Mouse (Mus musculus) embryonic facial prominence, embryonic 11.5 days (tissue): Measurements from ENCODE around the gene Lman2l. TPM values are rescaled to one million over a fixed set of nuclear protein-coding genes. Genes with fewer than 3 reads are reported as not detected.

ENCODE experiments used
- ATAC-seq: fragments of 200-750 bp; cut with Nextera tagmentation; replicated peaks from 2 replicates; pipeline ENCODE4 v1.8.0; 2017; ENCODE audit warnings: low read depth; ENCODE audit not compliant: insufficient number of reproducible peaks, low FRiP score, low TSS enrichment
- DNase-seq: peaks from one replicate; pipeline ENCODE4 v3.0.0-alpha.2; 2015; ENCODE audit warnings: low spot score
- H3K27ac ChIP-seq: fragments of 300-500 bp; sonication (generic); replicated peaks from 2 replicates; pipeline ENCODE4 v1.5.1; 2014; ENCODE audit warnings: mild to moderate bottlenecking, low read depth, low read length, control low read depth
- H3K27me3 ChIP-seq: fragments of 300-500 bp; sonication (generic); 2 replicates; pipeline ENCODE4 v1.6.1; 2014; ENCODE audit warnings: mild to moderate bottlenecking, low read length, moderate library complexity, mixed read lengths; ENCODE audit not compliant: control insufficient read depth, insufficient read depth
- H3K36me3 ChIP-seq: fragments of 300-500 bp; sonication (generic); replicated peaks from 2 replicates; pipeline ENCODE4 v1.6.1; 2014; ENCODE audit warnings: low read depth, mild to moderate bottlenecking, low read length, moderate library complexity, mixed read lengths; ENCODE audit not compliant: control insufficient read depth, insufficient read depth
- H3K4me1 ChIP-seq: fragments of 300-500 bp; sonication (generic); 2 replicates; pipeline ENCODE4 v1.6.1; 2014; ENCODE audit warnings: low read length, mixed read lengths; ENCODE audit not compliant: control insufficient read depth, insufficient read depth
- H3K4me2 ChIP-seq: fragments of 300-500 bp; sonication (generic); 2 replicates; pipeline ENCODE4 v1.6.1; 2014; ENCODE audit warnings: low read depth, mild to moderate bottlenecking, control low read depth, low read length, moderate library complexity
- H3K4me3 ChIP-seq: fragments of 300-500 bp; sonication (generic); 2 replicates; pipeline ENCODE4 v1.5.1; 2014; ENCODE audit warnings: low read depth, low read length, control low read depth
- H3K9ac ChIP-seq: fragments of 300-500 bp; sonication (generic); replicated peaks from 2 replicates; pipeline ENCODE4 v1.6.1; 2014; ENCODE audit warnings: mild to moderate bottlenecking, control low read depth, low read length
- H3K9me3 ChIP-seq: fragments of 300-500 bp; sonication (generic); replicated peaks from 2 replicates; pipeline ENCODE4 v1.6.1; 2016; ENCODE audit warnings: mild to moderate bottlenecking, low read length, inconsistent platforms, mixed read lengths; ENCODE audit not compliant: control insufficient read depth
- WGBS: fragments of 180-500 bp; shearing (Covaris S2); extraction: QIAGEN DNeasy Blood & Tissue Kit; methylation state at CpG from one replicate; pipeline ENCODE4 v1.1.7; 2014; 5-methylcytosine and 5-hydroxymethylcytosine counted together
- polyA plus RNA-seq: library from polyadenylated mRNA; unstranded; fragments of >200 nt; fragmentation: Nextera tagmentation; extraction: Ambion mirVana; gene quantifications from 2 replicates; pipeline ENCODE4 v1.2.1, GENCODE M21; 2014

Gene Lman2l
- polyA plus RNA-seq, 1 experiment from 2014 or later = 35.0 TPM

- ATAC-seq (no peak), DNase-seq (no peak)
- Histone ChIP-seq H3K27me3 (no peaks in the 10 kb centered on the region), H3K9me3 (no peaks in the 10 kb centered on the region), H3K9ac (no peak within 1 kb of the TSS), H3K36me3 (no peaks in the 10 kb centered on the region), H3K4me1 (0 out of 2 replicates have a peak, but pooled peaks cover 4% of the 10 kb centered on the region), H3K4me3 (no peak within 1 kb of the TSS), H3K27ac (no peak within 1 kb of the TSS), H3K4me2 (no peak within 1 kb of the TSS)
- WGBS = 75% methylated on average over 10 of the region's 10 CpGs
Measured at GRCm38 (mm10) chr1:36371934-36372845, 72.9 kb downstream of the Lman2l start, which contains the start of gene Fer1l5. Fer1l5 (plus strand) TSS chr1:36372291.

GRCm38 (mm10) chr1:36370918-36371317 lies 74.2 kb downstream of the Lman2l start:
- no peak overlapping the region for H3K27ac ChIP-seq
- H3K4me2 ChIP-seq = no peak overlapping the region
- DNase-seq (no peak), ATAC-seq (no peak)
- H3K9ac ChIP-seq = no peak overlapping the region
- H3K4me1 ChIP-seq = 0 out of 2 replicates have a peak, but pooled peaks cover 4% of the 10 kb centered on the region
- no peaks in the 10 kb centered on the region for H3K9me3 ChIP-seq
- no peaks in the 10 kb centered on the region for H3K36me3 ChIP-seq
- 85% methylated on average over 6 of the region's 6 CpGs for WGBS
- H3K4me3 ChIP-seq = no peak overlapping the region
- H3K27me3 ChIP-seq = no peaks in the 10 kb centered on the region

Other genes starting within 250 kb of the Lman2l start
- gene Uggt1, start 200.6 kb downstream of the Lman2l start, polyA plus RNA-seq = 67.3 and 67.8 TPM in 2 replicates
- gene Neurl3, start 170.6 kb downstream of the Lman2l start, polyA plus RNA-seq = 0.64 and 1.2 TPM in 2 replicates
- gene Arid5a, start 137.5 kb downstream of the Lman2l start, polyA plus RNA-seq = 1.6 and 3.7 TPM in 2 replicates
- gene Kansl3, start 76.1 kb downstream of the Lman2l start, polyA plus RNA-seq = 27.4 and 32.6 TPM in 2 replicates
- 0.72 and 0.75 TPM in 2 replicates for gene Fer1l5, start 73.0 kb downstream of the Lman2l start, polyA plus RNA-seq
- gene Cnnm4, start 26.3 kb upstream of the Lman2l start, polyA plus RNA-seq = 12.0 and 12.8 TPM in 2 replicates
- 3.5 and 5.4 TPM in 2 replicates for gene Cnnm3, start 66.6 kb upstream of the Lman2l start, polyA plus RNA-seq
- gene Ankrd23, start 91.6 kb upstream of the Lman2l start, polyA plus RNA-seq = 4.6 and 6.0 TPM in 2 replicates
- not detected in 2 replicates for gene Gm42417, start 94.2 kb upstream of the Lman2l start, polyA plus RNA-seq
- gene Ankrd39, start 102.2 kb upstream of the Lman2l start, polyA plus RNA-seq = 11.9 and 14.4 TPM in 2 replicates
- 3.7 and 4.4 TPM in 2 replicates for gene Sema4c, start 113.1 kb upstream of the Lman2l start, polyA plus RNA-seq
- gene Fam178b, start 237.9 kb upstream of the Lman2l start, polyA plus RNA-seq = not detected in 2 replicates
- 460 and 476 TPM in 2 replicates for gene Cox5b, start 246.2 kb upstream of the Lman2l start, polyA plus RNA-seq